Mouse (Mus musculus) kidney, embryonic 14.5 days (tissue): ENCODE data around the gene S100a3. TPM values are rescaled to one million over a fixed set of nuclear protein-coding genes. Genes with fewer than 3 reads are reported as not detected.
A peak's percentile ranks its signal among the peaks of the same experiment; 100 is the strongest.

Experiments used
- ATAC-seq: fragments of 200-750 bp; cut with Nextera tagmentation; 2 replicates; pipeline ENCODE4 v1.8.0; 2017; ENCODE audit warnings: moderate number of reproducible peaks, mild to moderate bottlenecking, moderate TSS enrichment, moderate library complexity; ENCODE audit not compliant: low FRiP score, low TSS enrichment
- H3K27ac ChIP-seq: fragments of 300-500 bp; sonication (generic); 2 replicates; pipeline ENCODE4 v1.5.1; 2014; ENCODE audit warnings: low read depth, mild to moderate bottlenecking, low read length, moderate library complexity, mixed read lengths
- H3K27me3 ChIP-seq: fragments of 300-500 bp; sonication (generic); 2 replicates; pipeline ENCODE4 v1.6.1; 2014; ENCODE audit warnings: mild to moderate bottlenecking, low read length; ENCODE audit not compliant: control insufficient read depth, insufficient read depth
- H3K36me3 ChIP-seq: fragments of 300-500 bp; sonication (generic); 2 replicates; pipeline ENCODE4 v1.6.1; 2014; ENCODE audit warnings: low read length, mixed read lengths; ENCODE audit not compliant: control insufficient read depth, insufficient read depth
- H3K4me1 ChIP-seq: fragments of 300-500 bp; sonication (generic); 2 replicates; pipeline ENCODE4 v1.6.1; 2014; ENCODE audit warnings: low read length, mixed read lengths; ENCODE audit not compliant: control insufficient read depth, insufficient read depth
- H3K4me2 ChIP-seq: fragments of 300-500 bp; sonication (generic); replicated peaks from 2 replicates; pipeline ENCODE4 v1.6.1; 2014; ENCODE audit warnings: low read depth, mild to moderate bottlenecking, low read length
- H3K4me3 ChIP-seq: fragments of 300-500 bp; sonication (generic); 2 replicates; pipeline ENCODE4 v1.5.1; 2014; ENCODE audit warnings: mild to moderate bottlenecking, low read length
- H3K9ac ChIP-seq: fragments of 300-500 bp; sonication (generic); 2 replicates; pipeline ENCODE4 v1.6.1; 2014; ENCODE audit warnings: low read depth, mild to moderate bottlenecking, low read length, moderate library complexity
- H3K9me3 ChIP-seq: fragments of 300-500 bp; sonication (generic); 2 replicates; pipeline ENCODE4 v1.6.1; 2016; ENCODE audit warnings: low read length; ENCODE audit not compliant: control insufficient read depth
- WGBS: fragments of 180-500 bp; shearing (Covaris S2); extraction: QIAGEN DNeasy Blood & Tissue Kit; methylation state at CpG from one replicate; pipeline ENCODE4 v1.1.7; 2014; 5-methylcytosine and 5-hydroxymethylcytosine counted together
- polyA plus RNA-seq: library from polyadenylated mRNA; unstranded; fragments of >200 nt; fragmentation: Nextera tagmentation; extraction: Ambion mirVana; gene quantifications from 2 replicates; pipeline ENCODE4 v1.2.1, GENCODE M21; 2014

The S100a3 gene
- polyA plus RNA-seq, 1 experiment from 2014 or later = not detected

DNA sequence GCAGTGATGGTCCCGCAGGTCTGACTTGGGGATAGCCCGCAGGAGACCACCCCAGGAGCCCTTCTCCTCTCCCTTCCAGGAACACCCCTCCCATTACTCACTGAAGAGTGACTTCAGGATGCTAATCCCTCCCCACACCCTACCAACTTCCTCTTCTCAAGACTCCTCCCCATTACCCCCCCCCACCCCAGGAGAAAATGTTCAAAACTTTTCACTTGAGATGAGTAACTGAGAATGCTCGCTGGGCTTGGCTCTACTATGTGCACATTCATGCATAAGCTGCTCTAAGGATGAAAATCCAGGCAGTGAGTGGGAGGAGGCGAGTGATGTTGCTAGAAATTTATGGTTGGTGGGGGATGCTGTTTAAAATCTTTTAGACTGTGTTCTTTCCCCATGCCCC lies 51.7 kb downstream of the S100a3 start:
- H3K9me3 ChIP-seq = no peaks in the 10 kb centered on the region
- H3K27me3 ChIP-seq = no peaks in the 10 kb centered on the region
- WGBS = 59% methylated on average over 4 of the region's 4 CpGs
- H3K4me3 ChIP-seq = no peak overlapping the region
- no peaks in the 10 kb centered on the region for H3K4me1 ChIP-seq
- H3K27ac ChIP-seq = no peak overlapping the region
- no peak overlapping the region for H3K9ac ChIP-seq
- no peak overlapping the region for H3K4me2 ChIP-seq
- no peak for ATAC-seq
- no peaks in the 10 kb centered on the region for H3K36me3 ChIP-seq

- Histone ChIP-seq H3K9me3 (no peaks in the 10 kb centered on the region), H3K27me3 (no peaks in the 10 kb centered on the region), H3K4me3 (peak within 1 kb of the TSS; percentile 40), H3K36me3 (no peaks in the 10 kb centered on the region), H3K9ac (peak within 1 kb of the TSS; percentile 54), H3K4me2 (peak within 1 kb of the TSS; percentile 72), H3K27ac (peak within 1 kb of the TSS; percentile 12; the same call in 1 of the 2 replicates), H3K4me1 (no peaks in the 10 kb centered on the region)
- ATAC-seq = peak; percentile 84
- under 1% methylated on average over 23 of the region's 23 CpGs for WGBS
Observed at GRCm38 (mm10) chr3:90612728-90613291, 52.4 kb downstream of the S100a3 start, which contains the start of gene S100a6. TSS of gene S100a6 (plus strand) at chr3:90612882.

- WGBS = 58% methylated on average over 7 of the region's 7 CpGs
- H3K27ac ChIP-seq = peak overlapping the region; percentile 12; the same call in 1 of the 2 replicates
- H3K4me3 ChIP-seq = peak overlapping the region; percentile 40
- no peaks in the 10 kb centered on the region for H3K4me1 ChIP-seq
- peak overlapping the region; percentile 72 for H3K4me2 ChIP-seq
- peak; percentile 8; the same call in 1 of the 2 replicates for ATAC-seq
- no peaks in the 10 kb centered on the region for H3K36me3 ChIP-seq
- peak overlapping the region; percentile 54; the same call in 1 of the 2 replicates for H3K9ac ChIP-seq
- no peaks in the 10 kb centered on the region for H3K9me3 ChIP-seq
- H3K27me3 ChIP-seq = no peaks in the 10 kb centered on the region
Observed at GRCm38 (mm10) chr3:90613461-90614147, 53.2 kb downstream of the S100a3 start.

DNA sequence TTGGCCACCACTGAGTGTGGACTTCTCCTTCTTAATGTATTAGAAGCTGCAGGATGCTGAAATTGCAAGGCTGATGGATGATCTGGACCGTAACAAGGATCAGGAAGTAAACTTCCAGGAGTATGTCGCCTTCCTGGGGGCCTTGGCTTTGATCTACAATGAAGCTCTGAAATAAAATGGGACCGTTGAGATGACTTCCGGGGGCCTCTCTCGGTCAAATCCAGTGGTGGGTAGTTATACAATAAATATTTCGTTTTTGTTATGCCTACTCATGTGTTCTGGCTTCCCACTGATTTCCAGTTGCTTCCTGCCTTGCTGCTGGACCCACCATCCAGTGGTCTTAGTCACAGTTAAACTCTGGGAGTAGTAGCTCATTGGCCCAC lies 53.8 kb downstream of the S100a3 start:
- ATAC-seq = no peak
- Histone ChIP-seq H3K9me3 (no peaks in the 10 kb centered on the region), H3K4me3 (no peak overlapping the region), H3K4me1 (no peaks in the 10 kb centered on the region), H3K9ac (no peak overlapping the region), H3K36me3 (no peaks in the 10 kb centered on the region), H3K27ac (no peak overlapping the region), H3K27me3 (no peaks in the 10 kb centered on the region), H3K4me2 (peak overlapping the region; percentile 72; the same call in 1 of the 2 replicates)
- 76% methylated on average over 6 of the region's 6 CpGs for WGBS

DNA sequence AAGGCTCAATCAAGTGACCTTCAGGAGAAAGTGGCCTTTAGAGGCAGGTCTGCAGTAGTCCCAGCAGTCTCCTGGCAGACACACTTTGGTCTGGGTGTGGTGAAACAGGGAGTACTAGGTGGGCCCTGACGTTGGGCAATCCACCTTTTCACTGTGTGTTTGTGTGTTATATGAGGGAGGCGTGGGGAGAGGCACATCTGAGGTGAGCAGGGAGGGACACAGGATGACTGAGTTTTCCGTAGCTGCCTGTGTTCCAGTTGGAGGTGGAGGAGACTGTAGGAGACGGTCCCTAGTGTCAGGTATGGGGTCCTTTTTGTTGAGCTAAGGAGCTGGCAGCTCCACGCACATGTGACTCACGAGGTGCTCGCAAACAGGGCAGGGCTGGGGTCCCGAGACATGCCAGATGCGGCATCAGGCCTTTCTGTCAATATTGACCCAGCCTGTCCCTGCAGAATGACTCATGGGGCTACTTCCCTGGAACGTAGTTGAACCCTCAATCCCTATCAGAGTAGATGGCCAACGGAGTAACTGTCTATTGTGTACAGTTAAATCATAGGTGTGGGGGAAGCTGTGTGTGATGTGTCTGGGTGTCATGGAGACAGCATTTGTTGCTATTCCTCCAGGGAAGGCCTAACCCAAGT lies 54.4 kb downstream of the S100a3 start:
- Histone ChIP-seq H3K9me3 (no peaks in the 10 kb centered on the region), H3K9ac (no peak overlapping the region), H3K4me3 (no peak overlapping the region), H3K27ac (no peak overlapping the region), H3K36me3 (no peaks in the 10 kb centered on the region), H3K4me2 (no peak overlapping the region), H3K4me1 (no peaks in the 10 kb centered on the region), H3K27me3 (no peaks in the 10 kb centered on the region)
- WGBS = 77% methylated on average over 11 of the region's 11 CpGs
- no peak for ATAC-seq

DNA sequence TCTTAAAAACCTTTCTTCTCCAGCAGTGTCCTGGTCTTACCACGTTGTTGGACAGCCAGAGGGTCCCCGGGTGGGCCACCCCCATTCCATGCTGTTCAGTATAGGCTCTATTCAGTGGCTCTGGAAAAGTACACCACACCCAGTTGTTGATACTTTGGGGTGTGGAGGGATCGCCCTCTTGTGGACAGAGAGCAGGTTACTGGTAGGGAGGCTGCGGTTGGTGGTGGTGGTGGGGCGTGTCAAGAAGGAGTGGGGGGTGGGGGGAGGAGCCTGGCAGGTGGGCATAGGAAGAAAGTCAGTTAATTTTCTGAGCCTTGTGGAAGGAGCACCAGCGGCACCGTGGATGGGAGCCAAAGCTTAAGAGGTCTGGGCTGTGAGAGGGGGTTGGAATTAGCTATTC lies 55.0 kb downstream of the S100a3 start:
- Histone ChIP-seq H3K27ac (no peak overlapping the region), H3K4me2 (no peak overlapping the region), H3K4me3 (no peak overlapping the region), H3K9me3 (no peaks in the 10 kb centered on the region), H3K9ac (no peak overlapping the region), H3K36me3 (no peaks in the 10 kb centered on the region), H3K27me3 (no peaks in the 10 kb centered on the region), H3K4me1 (no peaks in the 10 kb centered on the region)
- WGBS = 9% methylated on average over 7 of the region's 7 CpGs
- ATAC-seq = peak; percentile 68

DNA sequence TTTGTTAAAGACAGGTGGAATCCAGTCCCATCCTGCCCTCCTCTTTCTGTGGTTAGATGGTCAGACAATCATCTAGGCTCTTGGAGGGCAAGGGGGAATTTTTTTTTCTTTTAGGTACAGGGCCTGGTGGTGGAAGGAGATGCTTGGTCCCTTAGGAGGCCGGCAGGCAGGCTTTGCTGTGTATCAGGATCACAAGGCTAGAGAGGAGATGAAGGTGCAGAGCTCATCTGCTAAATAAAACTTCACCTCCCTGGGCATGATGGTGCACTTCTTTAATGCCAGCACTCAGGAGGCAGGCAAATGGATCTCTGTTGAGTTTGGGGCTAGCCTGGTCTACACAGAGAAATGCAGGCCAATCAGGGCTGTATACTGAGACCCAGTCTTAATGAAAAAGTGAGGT lies 55.5 kb downstream of the S100a3 start:
- Histone ChIP-seq H3K4me3 (no peak overlapping the region), H3K36me3 (no peaks in the 10 kb centered on the region), H3K9me3 (no peaks in the 10 kb centered on the region), H3K9ac (no peak overlapping the region), H3K27ac (no peak overlapping the region), H3K27me3 (no peaks in the 10 kb centered on the region), H3K4me2 (no peak overlapping the region), H3K4me1 (no peaks in the 10 kb centered on the region)
- no peak for ATAC-seq
- 81% methylated on average over 1 of the region's 1 CpGs for WGBS

GRCm38 (mm10) chr3:90617586-90617985 lies 57.2 kb downstream of the S100a3 start:
- Histone ChIP-seq H3K36me3 (no peaks in the 10 kb centered on the region), H3K9ac (no peak overlapping the region), H3K27me3 (no peaks in the 10 kb centered on the region), H3K4me1 (no peaks in the 10 kb centered on the region), H3K27ac (no peak overlapping the region), H3K9me3 (no peaks in the 10 kb centered on the region), H3K4me2 (no peak overlapping the region), H3K4me3 (no peak overlapping the region)
- WGBS = 19% methylated on average over 1 of the region's 1 CpGs
- ATAC-seq = no peak

DNA sequence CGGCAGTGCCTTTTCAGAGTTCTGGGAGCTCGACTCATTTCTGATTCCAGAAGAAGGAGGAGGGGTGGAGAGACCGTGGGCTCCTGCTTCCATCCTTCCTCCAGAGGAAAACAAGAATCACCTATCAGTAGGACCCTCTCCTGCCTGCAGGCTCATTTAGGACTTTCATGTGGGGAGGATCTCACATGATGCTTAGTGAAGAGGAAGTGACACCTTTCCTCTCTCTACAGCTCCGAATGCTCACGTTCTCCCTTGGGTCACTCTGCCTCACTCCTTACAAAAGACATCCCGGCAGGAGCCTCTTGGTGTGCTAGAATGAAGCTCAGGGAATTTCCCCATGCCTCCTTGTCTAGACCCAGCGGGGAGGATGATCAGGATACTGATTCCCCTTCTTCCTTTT lies 61.2 kb downstream of the S100a3 start:
- Histone ChIP-seq H3K4me3 (no peak overlapping the region), H3K9ac (no peak overlapping the region), H3K27me3 (no peaks in the 10 kb centered on the region), H3K27ac (no peak overlapping the region), H3K9me3 (no peaks in the 10 kb centered on the region), H3K36me3 (no peaks in the 10 kb centered on the region), H3K4me2 (no peak overlapping the region), H3K4me1 (peaks cover 7% of the 10 kb centered on the region)
- no peak for ATAC-seq
- 52% methylated on average over 7 of the region's 7 CpGs for WGBS
